Mouse (Mus musculus): ENCODE measurements around the gene Rpl10a.

Gene Rpl10a

DNA sequence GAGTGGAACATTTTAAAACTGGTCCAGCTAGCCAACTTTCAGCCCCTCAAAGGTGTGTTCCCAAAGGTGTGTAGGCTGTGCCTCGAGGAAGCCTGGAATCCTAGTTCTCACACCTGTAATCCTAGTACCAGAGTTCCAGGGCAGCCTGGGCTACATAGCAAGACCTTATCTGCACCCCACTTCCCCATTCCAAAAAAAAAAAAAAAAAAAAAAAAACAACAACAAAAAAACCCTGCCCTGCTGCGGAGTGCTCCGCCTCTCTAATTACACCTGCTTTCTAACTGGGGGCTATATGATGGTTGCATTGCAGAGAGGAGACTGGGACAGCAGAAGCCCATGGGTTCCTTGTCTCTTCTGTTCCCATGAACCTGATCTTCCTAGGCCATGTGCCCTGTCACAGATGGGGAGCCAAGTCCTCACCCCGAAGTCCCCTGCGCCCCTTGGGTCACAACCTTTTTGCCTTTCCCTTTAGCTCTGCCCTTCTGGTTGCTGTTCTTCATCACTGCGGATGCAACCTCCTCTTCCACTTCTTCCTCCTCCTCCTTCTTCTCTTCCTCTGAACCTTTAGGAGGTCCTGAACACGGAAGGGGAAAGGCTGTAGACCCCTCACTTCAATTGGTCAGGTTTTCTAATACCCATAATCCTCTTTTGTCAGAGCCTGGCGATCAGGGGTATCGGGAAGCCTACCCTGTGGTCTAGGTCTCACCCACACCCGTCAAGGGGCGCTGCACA is 33.8 kb downstream of the Rpl10a start:
- no peak for DNase-seq

DNA sequence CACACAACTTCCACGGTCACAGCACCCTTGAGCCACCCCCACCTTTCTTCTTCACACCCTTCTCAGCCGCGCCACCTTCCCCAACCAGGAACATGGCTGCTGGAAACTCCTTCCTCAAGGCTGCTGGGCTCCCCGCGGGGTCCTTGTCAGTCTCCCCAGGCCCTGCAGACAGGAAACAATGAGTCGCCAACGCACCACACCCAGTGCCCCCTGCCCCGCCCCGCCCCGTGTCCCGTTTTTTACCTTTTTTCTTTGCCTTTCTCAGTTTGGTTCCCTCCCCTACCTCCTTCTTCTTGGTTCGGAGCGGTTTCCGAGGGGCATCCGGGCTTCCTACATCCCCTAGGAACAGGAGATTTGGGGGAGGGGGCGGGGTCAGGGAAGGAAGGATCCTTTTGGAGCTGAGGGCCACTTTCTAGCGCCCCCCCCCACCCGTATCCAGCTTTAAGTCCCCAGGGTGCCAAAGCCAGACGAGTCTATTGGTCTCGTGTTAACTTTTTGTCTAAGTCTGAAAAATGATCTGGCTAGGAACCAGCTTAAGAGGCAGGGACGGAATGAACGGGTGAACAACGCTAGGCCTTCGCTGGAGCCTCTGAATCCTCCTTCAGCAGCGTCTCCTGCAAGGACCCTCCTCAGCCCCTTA is 34.5 kb downstream of the Rpl10a start:
- no peak for DNase-seq

DNA sequence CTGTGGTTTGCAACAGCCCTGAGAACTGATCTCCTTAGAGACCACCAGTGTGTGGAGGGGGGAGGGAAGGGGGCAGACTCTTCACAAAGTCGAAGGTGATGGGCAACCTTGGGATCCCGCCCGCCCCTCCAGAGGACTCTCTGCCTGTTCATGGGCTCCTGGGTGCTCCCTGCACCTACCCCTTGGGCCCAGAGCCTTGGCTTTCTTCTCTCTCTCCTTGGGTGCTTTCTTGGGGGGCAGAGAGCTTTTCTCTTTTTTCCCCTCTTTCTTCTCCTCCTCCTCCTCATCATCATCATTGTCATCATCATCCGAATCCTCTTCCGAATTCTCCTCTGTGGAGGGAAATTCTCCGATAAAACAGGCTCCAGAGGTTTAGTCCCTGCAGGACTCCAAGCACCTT is 35.2 kb downstream of the Rpl10a start:
- no peak for DNase-seq

DNA sequence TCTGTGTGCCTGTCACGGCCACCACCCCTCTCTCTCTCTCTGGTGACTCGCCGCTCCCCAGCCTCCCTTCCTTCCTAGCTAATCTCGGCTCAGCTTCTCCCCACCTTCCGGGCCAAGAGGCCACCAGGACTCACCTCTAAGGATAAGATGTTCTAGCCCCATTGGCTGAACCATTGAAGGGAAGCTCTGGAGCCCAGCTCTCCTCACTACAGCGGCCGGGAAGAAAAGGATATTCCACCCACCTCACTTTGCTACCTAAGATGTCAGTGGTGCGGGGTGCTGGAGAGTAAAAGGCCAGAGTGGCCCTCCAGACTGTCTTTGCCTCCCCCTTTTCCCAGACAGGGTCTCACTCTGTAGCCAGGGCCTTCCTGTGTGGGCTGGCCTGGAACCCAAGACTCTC is 36.9 kb downstream of the Rpl10a start, which contains the start of gene Tulp1:
Tulp1 (minus strand) TSS at position 101 of the 400 bp plus-strand sequence.
- DNase-seq: no peak

DNA sequence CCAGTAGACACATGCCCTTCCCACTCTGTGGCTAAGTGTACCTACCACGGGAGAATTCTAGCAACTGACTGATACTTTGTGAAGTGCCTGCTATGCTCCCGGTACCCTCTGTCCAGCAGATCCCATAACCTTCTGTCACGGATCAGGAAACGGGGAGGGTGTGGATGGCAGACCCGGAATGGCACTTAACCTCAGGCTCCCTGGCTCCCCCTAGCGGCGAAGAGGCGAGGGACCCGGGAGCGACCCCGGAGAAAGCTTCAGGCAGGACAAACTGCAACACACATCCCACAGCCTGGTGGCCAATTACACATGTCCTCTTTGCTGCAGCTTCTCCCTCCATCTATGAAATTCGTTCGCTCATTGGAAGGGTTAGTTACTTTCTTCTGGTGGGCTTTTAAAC is 40.2 kb downstream of the Rpl10a start:
- peak; percentile 70 for DNase-seq

DNA sequence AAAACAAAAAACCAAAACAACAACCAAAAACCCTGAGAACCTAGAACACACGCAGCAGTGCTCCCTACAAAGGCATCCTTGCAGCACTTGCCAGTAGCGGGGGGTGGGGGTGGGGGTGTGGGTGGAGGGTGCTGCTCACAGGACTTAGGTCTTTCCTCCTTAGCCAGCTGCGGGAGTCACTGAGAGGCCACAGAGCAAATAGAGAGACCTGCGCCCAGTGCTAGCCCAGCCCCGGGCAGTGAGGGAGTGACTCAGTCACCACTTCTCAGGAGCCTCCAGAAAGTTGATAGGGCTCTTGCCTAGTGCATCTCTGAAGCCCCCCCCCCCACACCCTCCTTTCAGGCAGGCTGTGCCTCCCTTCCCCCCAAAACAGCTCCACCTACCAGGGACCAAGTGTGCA is 40.8 kb downstream of the Rpl10a start:
- no peak for DNase-seq

DNA sequence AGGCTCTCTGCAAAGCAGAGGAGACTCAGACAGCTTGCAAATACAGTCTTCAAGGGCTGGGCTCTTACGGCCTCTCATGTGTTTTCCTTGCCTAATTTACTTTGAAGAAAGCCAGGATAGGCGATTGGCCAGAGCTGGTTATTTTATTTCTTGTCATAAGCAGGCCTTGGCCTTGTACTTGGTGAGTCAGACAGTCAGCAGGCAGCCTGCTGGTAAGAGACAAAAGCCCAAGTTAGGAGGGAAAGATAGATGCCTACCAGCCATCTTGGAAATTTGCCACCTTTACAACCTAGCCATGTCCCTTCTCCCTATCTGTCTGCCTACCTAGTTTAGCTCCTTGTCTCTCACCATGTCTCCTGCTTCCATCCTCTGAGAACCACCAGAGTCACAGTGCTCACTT is 43.0 kb downstream of the Rpl10a start:
- DNase-seq: no peak

DNA sequence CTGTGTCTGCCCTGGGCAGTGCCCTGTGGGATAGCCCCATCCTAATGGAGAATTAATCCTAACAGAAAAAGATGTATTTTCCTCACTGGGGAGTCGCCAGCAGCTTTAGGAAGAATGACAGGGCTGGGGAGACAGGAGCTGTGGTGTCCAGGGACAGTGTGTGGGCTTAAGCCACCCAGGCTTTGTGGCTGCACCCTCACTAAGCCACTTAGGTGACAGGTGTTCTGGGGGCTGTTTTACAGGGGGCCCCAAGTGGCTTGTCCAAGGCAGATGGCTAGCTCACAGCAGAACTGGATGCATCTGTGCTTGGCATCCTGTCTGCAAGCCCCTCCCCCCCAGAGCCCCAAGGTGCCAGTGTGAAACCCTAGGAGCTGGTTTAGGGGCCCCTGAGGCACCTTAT is 43.7 kb downstream of the Rpl10a start:
- DNase-seq: no peak

DNA sequence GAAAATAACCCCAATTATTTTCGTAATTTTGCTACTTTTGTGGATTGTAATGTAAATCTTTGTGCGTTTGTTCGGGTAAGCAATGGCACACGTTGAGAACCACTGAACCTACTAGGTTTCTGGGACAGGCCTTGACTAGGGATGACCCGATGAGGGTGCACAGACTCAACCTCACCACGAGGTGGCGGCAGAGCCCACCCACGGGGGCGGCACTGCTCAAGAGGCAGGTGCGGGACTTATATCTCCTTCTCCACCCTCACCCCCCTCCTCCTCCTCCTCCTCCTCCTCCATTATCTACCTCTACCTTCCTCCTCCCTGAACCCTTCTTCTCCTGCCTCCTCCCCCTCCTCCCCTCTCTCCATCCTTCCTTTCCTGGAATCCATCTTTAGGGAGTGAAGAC is 45.5 kb downstream of the Rpl10a start:
- DNase-seq: no peak

DNA sequence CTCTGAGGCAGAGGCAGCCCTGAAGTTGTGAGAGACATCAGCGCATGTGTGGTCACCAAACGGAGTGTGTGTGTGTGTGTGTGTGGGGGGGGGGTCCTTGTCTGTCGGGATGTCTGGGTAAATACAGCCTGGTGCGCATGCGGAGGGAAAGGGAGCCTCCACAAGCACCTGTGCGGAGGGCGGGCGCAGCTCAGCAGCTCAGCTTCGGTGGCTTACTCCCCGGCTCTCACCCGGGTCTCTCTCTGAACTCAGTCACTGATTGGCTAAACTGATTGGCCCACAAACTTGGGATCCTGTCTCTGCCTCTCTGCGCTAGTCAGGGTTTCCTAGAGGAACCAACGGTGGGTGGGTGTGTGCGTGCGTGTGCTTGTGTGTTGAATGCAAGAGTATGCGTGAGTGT is 46.2 kb downstream of the Rpl10a start:
- DNase-seq: no peak

DNA sequence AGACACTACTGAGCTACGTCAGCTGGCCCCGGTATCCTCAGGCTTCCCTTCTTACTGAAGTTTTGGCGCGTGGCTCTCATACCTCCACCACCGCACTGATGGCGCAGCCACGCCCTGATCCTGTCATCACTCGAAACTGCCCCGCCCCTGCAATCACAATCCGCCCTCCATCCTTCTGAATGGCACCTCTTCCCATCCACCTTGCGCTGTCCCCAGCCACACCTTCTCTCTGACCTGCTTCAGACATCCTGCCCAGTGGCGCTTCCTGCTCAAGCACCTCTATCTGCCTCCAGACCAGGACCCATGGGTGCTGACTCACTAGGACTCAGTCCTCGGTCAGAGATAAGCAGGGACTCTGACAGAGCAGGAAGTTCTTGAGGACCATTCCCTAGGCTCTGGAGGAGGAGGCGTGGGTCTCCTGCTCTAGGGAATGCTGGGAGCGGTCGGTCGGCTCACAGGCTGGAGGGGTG is 47.4 kb downstream of the Rpl10a start:
- DNase-seq: no peak

DNA sequence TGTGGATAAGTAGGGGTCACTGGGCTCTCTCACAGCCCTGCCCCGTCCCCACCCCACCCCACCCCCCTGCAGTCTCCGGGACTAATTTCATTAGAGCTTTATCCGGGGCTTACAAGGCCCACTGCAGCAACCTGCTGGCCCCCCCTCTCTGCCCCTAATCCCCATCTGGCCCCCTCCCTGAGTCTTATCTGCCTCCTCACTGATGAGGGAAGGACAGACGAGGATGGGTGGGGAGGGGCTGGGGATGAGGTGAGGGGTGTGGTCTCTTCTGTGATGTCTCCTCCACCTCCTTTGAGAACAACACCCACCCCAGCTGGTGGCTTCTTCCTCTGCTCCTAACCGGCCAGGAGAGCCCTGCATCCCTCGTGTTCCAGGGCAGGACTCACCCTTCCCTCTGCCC is 52.0 kb downstream of the Rpl10a start:
- DNase-seq: no peak
